8 mouse cellular contexts compared by ENCODE assay signal in genomic region chr7:101051551-101052221, GRCm38 (mm10). TPM values are rescaled to one million over a fixed set of nuclear protein-coding genes. Genes with fewer than 3 reads are reported as not detected.
DNase-seq lines count a peak whose midpoint lies in the region; ATAC-seq and TF ChIP-seq lines count a peak whose summit lies in the region.

No protein-coding gene starts in this region.

- TF ChIP-seq CTCF in forebrain, postnatal 0 days (IDR thresholded peaks at IDR 0.05; ENCODE audit: low read depth): peak; percentile 95

- no peak overlapping the region for H3K9ac ChIP-seq in forebrain, postnatal 0 days
- no peak overlapping the region for H3K9ac ChIP-seq in hindbrain, embryonic 16.5 days (ENCODE audit: low read depth, low read length)
- no peak overlapping the region for H3K9ac ChIP-seq in midbrain, embryonic 11.5 days (ENCODE audit: low read length)

- H3K9me3 ChIP-seq in forebrain, postnatal 0 days (ENCODE audit: low read length): no peaks in the 10 kb centered on the region
- H3K9me3 ChIP-seq in hindbrain, embryonic 16.5 days (ENCODE audit: control insufficient read depth, low read length): no peaks in the 10 kb centered on the region
- no peaks in the 10 kb centered on the region for H3K9me3 ChIP-seq in midbrain, embryonic 11.5 days (ENCODE audit: control insufficient read depth, low read length)

- no peaks in the 10 kb centered on the region for H3K27me3 ChIP-seq in forebrain, postnatal 0 days (ENCODE audit: insufficient read depth, low read length)
- no peaks in the 10 kb centered on the region for H3K27me3 ChIP-seq in hindbrain, embryonic 16.5 days (replicated peaks; ENCODE audit: control insufficient read depth, insufficient read depth, low read length)
- no peaks in the 10 kb centered on the region for H3K27me3 ChIP-seq in midbrain, embryonic 11.5 days (ENCODE audit: control insufficient read depth, insufficient read depth, low read length)

- DNase-seq in cerebellum, adult 11 months: peak; percentile 33
- DNase-seq in c-Kit-positive CD71-positive TER-119-positive erythroid progenitor cells, embryonic 14.5 days (ENCODE audit: low spot score): peak; percentile 57
- peak; percentile 87 for DNase-seq in forebrain, postnatal 0 days
- DNase-seq in left cerebral cortex, postnatal 36 days (ENCODE audit: low spot score in 2 of 2): peak; percentile 43 to 59
- peak; percentile 97 for DNase-seq in midbrain, embryonic 11.5 days (ENCODE audit: low spot score, missing footprints)
- DNase-seq in right cerebral cortex, postnatal 36 days (ENCODE audit: low spot score in 2 of 2): peak; percentile 17 to 19

- 20% methylated on average over 11 of the region's 11 CpGs for WGBS in forebrain, postnatal 0 days
- WGBS in hindbrain, embryonic 16.5 days: 14% methylated on average over 11 of the region's 11 CpGs
- 18% methylated on average over 11 of the region's 11 CpGs for WGBS in midbrain, embryonic 11.5 days

- no peak overlapping the region for H3K27ac ChIP-seq in forebrain, postnatal 0 days (ENCODE audit: low read depth, low read length)
- no peak overlapping the region for H3K27ac ChIP-seq in hindbrain, embryonic 16.5 days (ENCODE audit: low read depth, low read length)
- H3K27ac ChIP-seq in midbrain, embryonic 11.5 days (ENCODE audit: low read depth, low read length): no peak overlapping the region

- H3K4me1 ChIP-seq in forebrain, postnatal 0 days (ENCODE audit: insufficient read depth): no peaks in the 10 kb centered on the region
- peaks cover 2% of the 10 kb centered on the region; the same call in 1 of the 2 replicates for H3K4me1 ChIP-seq in hindbrain, embryonic 16.5 days (ENCODE audit: control insufficient read depth, insufficient read depth, low read depth, low read length)
- H3K4me1 ChIP-seq in midbrain, embryonic 11.5 days (ENCODE audit: control insufficient read depth, insufficient read depth, low read length): no peaks in the 10 kb centered on the region

- intact Hi-C loops in left cerebral cortex, postnatal 36 days (cut with DNase I): loop anchor here (1.0 to 2.0 kb wide), 3 partner anchors 63 to 145 kb away; no protein-coding TSS in a partner anchor

- no peak overlapping the region for H3K4me2 ChIP-seq in forebrain, postnatal 0 days (ENCODE audit: low read depth)
- H3K4me2 ChIP-seq in hindbrain, embryonic 16.5 days (ENCODE audit: low read length): no peak overlapping the region
- no peak overlapping the region for H3K4me2 ChIP-seq in midbrain, embryonic 11.5 days

- no peak for ATAC-seq in cerebellum, adult (ENCODE audit: insufficient number of reproducible peaks, low FRiP score, low TSS enrichment)
- ATAC-seq in forebrain, postnatal 0 days: peak; percentile 76
- peak; percentile 87 for ATAC-seq in hindbrain, embryonic 16.5 days
- ATAC-seq in midbrain, embryonic 11.5 days (ENCODE audit: low FRiP score): peak; percentile 62; the same call in 1 of the 2 replicates

- no peak overlapping the region for H3K4me3 ChIP-seq in forebrain, postnatal 0 days (ENCODE audit: low read depth, low read length)
- no peak overlapping the region for H3K4me3 ChIP-seq in hindbrain, embryonic 16.5 days (ENCODE audit: low read length)
- no peak overlapping the region for H3K4me3 ChIP-seq in midbrain, embryonic 11.5 days (ENCODE audit: low read depth, low read length)

- H3K36me3 ChIP-seq in forebrain, postnatal 0 days (ENCODE audit: insufficient read depth): no peaks in the 10 kb centered on the region
- H3K36me3 ChIP-seq in hindbrain, embryonic 16.5 days (ENCODE audit: control insufficient read depth, insufficient read depth, low read length): no peaks in the 10 kb centered on the region
- no peaks in the 10 kb centered on the region for H3K36me3 ChIP-seq in midbrain, embryonic 11.5 days (ENCODE audit: control insufficient read depth, insufficient read depth, low read length)

RNA-seq across cellular contexts. Expression of gene P2ry2, which starts 39.0 kb away (rescaled TPM):
- 0.38 and 0.67 TPM in 2 replicates for total RNA-seq in forebrain, postnatal 0 days (2014; rRNA removed)
- polyA plus RNA-seq in forebrain, postnatal 0 days (2015; fragmentation: Nextera tagmentation; extraction: Ambion mirVana): 0.24 and 0.40 TPM in 2 replicates
- polyA plus RNA-seq in hindbrain, embryonic 16.5 days (2015; fragmentation: Nextera tagmentation; extraction: Ambion mirVana): 0.32 and 0.64 TPM in 2 replicates
- total RNA-seq in left cerebral cortex, postnatal 36 days (2021): under 1 TPM; 0.57 to 0.91 TPM
- 0.07 TPM in 1 of 2 replicates, not detected in the other for polyA plus RNA-seq in midbrain, embryonic 11.5 days (2014; fragmentation: Nextera tagmentation; extraction: Ambion mirVana)

RNA-seq across cellular contexts. Expression of gene Fchsd2, which starts 41.0 kb away (rescaled TPM):
- 59.6 and 66.8 TPM in 2 replicates for total RNA-seq in forebrain, postnatal 0 days (2014; rRNA removed)
- polyA plus RNA-seq in forebrain, postnatal 0 days (2015; fragmentation: Nextera tagmentation; extraction: Ambion mirVana): 24.7 and 36.3 TPM in 2 replicates
- polyA plus RNA-seq in hindbrain, embryonic 16.5 days (2015; fragmentation: Nextera tagmentation; extraction: Ambion mirVana): 36.5 and 41.1 TPM in 2 replicates
- total RNA-seq in left cerebral cortex, postnatal 36 days (2021): 10 to 100 TPM; 31.3 to 41.8 TPM
- 24.7 and 24.8 TPM in 2 replicates for polyA plus RNA-seq in midbrain, embryonic 11.5 days (2014; fragmentation: Nextera tagmentation; extraction: Ambion mirVana)

Comparison
In these comparisons a context has a peak if more than half of its experiments do, and no peak if none do; other contexts are left out.
1. DNase-seq: peak in every context shown above with its lines; median percentile 97 in midbrain, embryonic 11.5 days; 87 in forebrain, postnatal 0 days; 57 in c-Kit-positive CD71-positive TER-119-positive erythroid progenitor cells, embryonic 14.5 days; 51 in left cerebral cortex, postnatal 36 days; 33 in cerebellum, adult 11 months; 18 in right cerebral cortex, postnatal 36 days.